Comparison of ENCODE assay signal across 10 mouse cellular contexts in genomic region chr9:21332161-21333061, GRCm38 (mm10). TPM values are rescaled to one million over a fixed set of nuclear protein-coding genes. Genes with fewer than 3 reads are reported as not detected.
DNase-seq lines count a peak whose midpoint lies in the region; ATAC-seq and TF ChIP-seq lines count a peak whose summit lies in the region.
"Had no signal": no experiment of that assay in that cellular context is flagged by ENCODE, and none has a peak within 500 bp of the region (broad histone marks: within the 10 kb centered on the region; RNA-seq: fewer than 3 reads in every experiment).

No protein-coding gene starts in this region.

- TF ChIP-seq CTCF in midbrain, postnatal 0 days (IDR thresholded peaks at IDR 0.05), result no peak

- no peaks in the 10 kb centered on the region for H3K36me3 ChIP-seq in midbrain, embryonic 12.5 days
- H3K36me3 ChIP-seq in midbrain, postnatal 0 days (ENCODE audit: insufficient read depth, low read length), result no peaks in the 10 kb centered on the region
- H3K36me3 ChIP-seq in embryonic facial prominence, embryonic 11.5 days (replicated peaks; ENCODE audit: control insufficient read depth, insufficient read depth, low read depth, low read length), result no peaks in the 10 kb centered on the region

- ATAC-seq in midbrain, embryonic 12.5 days (ENCODE audit: low FRiP score, low read depth), result peak; percentile 19; the same call in 1 of the 2 replicates
- ATAC-seq in midbrain, postnatal 0 days (ENCODE audit: low FRiP score), result no peak
- ATAC-seq in embryonic facial prominence, embryonic 11.5 days (replicated peaks; ENCODE audit: insufficient number of reproducible peaks, low FRiP score, low TSS enrichment, low read depth), result peak; percentile 8; the same call in 1 of the 2 replicates
- ATAC-seq in inflammation-experienced regulatory T-cells, adult 6 months, result peak; percentile 42

- H3K27ac ChIP-seq in midbrain, embryonic 12.5 days (replicated peaks), result peak overlapping the region; percentile 25; the same call in 1 of the 2 replicates
- H3K27ac ChIP-seq in midbrain, postnatal 0 days (ENCODE audit: low read depth, low read length), result no peak overlapping the region
- no peak overlapping the region for H3K27ac ChIP-seq in embryonic facial prominence, embryonic 11.5 days (replicated peaks; ENCODE audit: low read depth, low read length)

- H3K4me1 ChIP-seq in midbrain, embryonic 12.5 days, result peaks cover 18% of the 10 kb centered on the region
- H3K4me1 ChIP-seq in midbrain, postnatal 0 days (ENCODE audit: insufficient read depth, low read length), result no peaks in the 10 kb centered on the region
- H3K4me1 ChIP-seq in embryonic facial prominence, embryonic 11.5 days (ENCODE audit: control insufficient read depth, insufficient read depth, low read length), result no peaks in the 10 kb centered on the region; the same call in 1 of the 2 replicates

- no peaks in the 10 kb centered on the region for H3K27me3 ChIP-seq in midbrain, embryonic 12.5 days
- H3K27me3 ChIP-seq in midbrain, postnatal 0 days (ENCODE audit: insufficient read depth, low read length), result no peaks in the 10 kb centered on the region
- no peaks in the 10 kb centered on the region for H3K27me3 ChIP-seq in embryonic facial prominence, embryonic 11.5 days (ENCODE audit: control insufficient read depth, insufficient read depth, low read length)

- no peak overlapping the region for H3K4me3 ChIP-seq in midbrain, embryonic 12.5 days
- no peak overlapping the region for H3K4me3 ChIP-seq in midbrain, postnatal 0 days (ENCODE audit: low read depth, low read length)
- H3K4me3 ChIP-seq in embryonic facial prominence, embryonic 11.5 days (ENCODE audit: low read depth, low read length), result no peak overlapping the region
- H3K4me3 ChIP-seq: erythroblast, embryonic 14.5 days had no signal

- no peak overlapping the region for H3K4me2 ChIP-seq in midbrain, embryonic 12.5 days (replicated peaks)
- no peak overlapping the region for H3K4me2 ChIP-seq in midbrain, postnatal 0 days (ENCODE audit: low read depth, low read length, poor library complexity, severe bottlenecking)
- H3K4me2 ChIP-seq in embryonic facial prominence, embryonic 11.5 days (ENCODE audit: low read depth, low read length), result no peak overlapping the region

- no peaks in the 10 kb centered on the region for H3K9me3 ChIP-seq in midbrain, embryonic 12.5 days
- H3K9me3 ChIP-seq in midbrain, postnatal 0 days (ENCODE audit: low read length), result no peaks in the 10 kb centered on the region
- H3K9me3 ChIP-seq in embryonic facial prominence, embryonic 11.5 days (replicated peaks; ENCODE audit: control insufficient read depth, low read length), result no peaks in the 10 kb centered on the region

- DNase-seq in midbrain, postnatal 0 days (ENCODE audit: low spot score), result no peak
- DNase-seq in embryonic facial prominence, embryonic 11.5 days (ENCODE audit: low spot score), result peak; percentile 9
- peak; percentile 69 for DNase-seq in thymus, postnatal 14 days
- no peak for DNase-seq in gastrocnemius, postnatal 25 days
- DNase-seq in embryo, embryonic 11 days, result no peak
- no peak for DNase-seq in urinary bladder, adult 18-20 months (ENCODE audit: low spot score in 2 of 2)
- DNase-seq: adrenal gland, adult 8-10 months had no signal

- H3K9ac ChIP-seq in midbrain, embryonic 12.5 days (replicated peaks), result no peak overlapping the region
- H3K9ac ChIP-seq in midbrain, postnatal 0 days (replicated peaks; ENCODE audit: low read length, poor library complexity, severe bottlenecking), result no peak overlapping the region
- no peak overlapping the region for H3K9ac ChIP-seq in embryonic facial prominence, embryonic 11.5 days (replicated peaks; ENCODE audit: low read length)

- 39% methylated on average over 9 of the region's 9 CpGs for WGBS in midbrain, embryonic 12.5 days
- 21% methylated on average over 9 of the region's 9 CpGs for WGBS in midbrain, postnatal 0 days
- 40% methylated on average over 9 of the region's 9 CpGs for WGBS in embryonic facial prominence, embryonic 11.5 days

RNA-seq across cellular contexts. Expression of gene Slc44a2, which starts 11.9 kb away (rescaled TPM):
- 71.3 and 74.1 TPM in 2 replicates for polyA plus RNA-seq in midbrain, embryonic 12.5 days (2016; fragmentation: Nextera tagmentation; extraction: Ambion mirVana)
- total RNA-seq in midbrain, postnatal 0 days (2014; rRNA removed), result 58.5 and 70.7 TPM in 2 replicates
- polyA plus RNA-seq in midbrain, postnatal 0 days (2015; fragmentation: Nextera tagmentation; extraction: Ambion mirVana), result 47.1 and 52.0 TPM in 2 replicates
- 86.0 and 89.8 TPM in 2 replicates for polyA plus RNA-seq in embryonic facial prominence, embryonic 11.5 days (2014; fragmentation: Nextera tagmentation; extraction: Ambion mirVana)
- polyA plus RNA-seq in inflammation-experienced regulatory T-cells, adult 6 months (2017; shearing (Covaris generic)), result 100 to 1,000 TPM; 125 to 263 (median 241) TPM
- 100 to 1,000 TPM; 117 to 128 TPM for total RNA-seq in gastrocnemius, postnatal 25 days (2021)

RNA-seq across cellular contexts. Expression of gene Ap1m2, which starts 20.3 kb away (rescaled TPM):
- polyA plus RNA-seq in midbrain, embryonic 12.5 days (2016; fragmentation: Nextera tagmentation; extraction: Ambion mirVana), result 0.39 and 0.78 TPM in 2 replicates
- 3.9 and 4.7 TPM in 2 replicates for total RNA-seq in midbrain, postnatal 0 days (2014; rRNA removed)
- polyA plus RNA-seq in midbrain, postnatal 0 days (2015; fragmentation: Nextera tagmentation; extraction: Ambion mirVana), result 3.1 TPM in 2 replicates
- 15.9 and 16.3 TPM in 2 replicates for polyA plus RNA-seq in embryonic facial prominence, embryonic 11.5 days (2014; fragmentation: Nextera tagmentation; extraction: Ambion mirVana)
- polyA plus RNA-seq in inflammation-experienced regulatory T-cells, adult 6 months (2017; shearing (Covaris generic)), result 1 to 10 TPM in 1 of 3 experiments, under 1 TPM in 2; 0.36 to 1.0 (median 0.42) TPM
- not detected for total RNA-seq in gastrocnemius, postnatal 25 days (2021)
- polyA plus RNA-seq: erythroblast, embryonic 14.5 days had no signal

RNA-seq across cellular contexts. Expression of gene Ilf3, which starts 35.3 kb away (rescaled TPM):
- 314 and 322 TPM in 2 replicates for polyA plus RNA-seq in midbrain, embryonic 12.5 days (2016; fragmentation: Nextera tagmentation; extraction: Ambion mirVana)
- 105 and 114 TPM in 2 replicates for total RNA-seq in midbrain, postnatal 0 days (2014; rRNA removed)
- polyA plus RNA-seq in midbrain, postnatal 0 days (2015; fragmentation: Nextera tagmentation; extraction: Ambion mirVana), result 198 and 201 TPM in 2 replicates
- 248 and 256 TPM in 2 replicates for polyA plus RNA-seq in embryonic facial prominence, embryonic 11.5 days (2014; fragmentation: Nextera tagmentation; extraction: Ambion mirVana)
- 100 to 1,000 TPM in 2 of 3 experiments, 10 to 100 TPM in 1; 92.5 to 122 (median 122) TPM for polyA plus RNA-seq in inflammation-experienced regulatory T-cells, adult 6 months (2017; shearing (Covaris generic))
- total RNA-seq in gastrocnemius, postnatal 25 days (2021), result 10 to 100 TPM; 17.9 to 19.2 TPM

RNA-seq across cellular contexts. Expression of gene Cdkn2d, which starts 41.2 kb away (rescaled TPM):
- 63.6 and 72.1 TPM in 2 replicates for polyA plus RNA-seq in midbrain, embryonic 12.5 days (2016; fragmentation: Nextera tagmentation; extraction: Ambion mirVana)
- total RNA-seq in midbrain, postnatal 0 days (2014; rRNA removed), result 93.4 and 126 TPM in 2 replicates
- 141 and 146 TPM in 2 replicates for polyA plus RNA-seq in midbrain, postnatal 0 days (2015; fragmentation: Nextera tagmentation; extraction: Ambion mirVana)
- 51.3 and 55.0 TPM in 2 replicates for polyA plus RNA-seq in embryonic facial prominence, embryonic 11.5 days (2014; fragmentation: Nextera tagmentation; extraction: Ambion mirVana)
- polyA plus RNA-seq in inflammation-experienced regulatory T-cells, adult 6 months (2017; shearing (Covaris generic)), result 100 to 1,000 TPM; 116 to 131 (median 128) TPM
- total RNA-seq in gastrocnemius, postnatal 25 days (2021), result 1 to 10 TPM; 7.4 to 9.1 TPM

RNA-seq across cellular contexts. Expression of gene Kri1, which starts 44.6 kb away (rescaled TPM):
- polyA plus RNA-seq in midbrain, embryonic 12.5 days (2016; fragmentation: Nextera tagmentation; extraction: Ambion mirVana), result 18.4 and 21.1 TPM in 2 replicates
- 21.9 and 25.9 TPM in 2 replicates for total RNA-seq in midbrain, postnatal 0 days (2014; rRNA removed)
- 11.7 and 13.0 TPM in 2 replicates for polyA plus RNA-seq in midbrain, postnatal 0 days (2015; fragmentation: Nextera tagmentation; extraction: Ambion mirVana)
- polyA plus RNA-seq in embryonic facial prominence, embryonic 11.5 days (2014; fragmentation: Nextera tagmentation; extraction: Ambion mirVana), result 11.4 and 13.3 TPM in 2 replicates
- 10 to 100 TPM; 16.5 to 36.2 (median 26.9) TPM for polyA plus RNA-seq in inflammation-experienced regulatory T-cells, adult 6 months (2017; shearing (Covaris generic))
- total RNA-seq in gastrocnemius, postnatal 25 days (2021), result 1 to 10 TPM; 8.3 to 8.5 TPM

Comparison
In these comparisons a context has a peak if more than half of its experiments do, and no peak if none do; other contexts are left out.
1. DNase-seq: peak in embryonic facial prominence, embryonic 11.5 days (single experiment) and thymus, postnatal 14 days (single experiment); none in midbrain, postnatal 0 days (single experiment), gastrocnemius, postnatal 25 days (single experiment), embryo, embryonic 11 days (single experiment) and urinary bladder, adult 18-20 months (0 of 2).